Mouse (Mus musculus) urinary bladder, postnatal 10 days (tissue): ENCODE data around the gene Ms4a10.

Experiments
- DNase-seq: peaks from one replicate; pipeline ENCODE4 v3.0.0; 2022; ENCODE audit warnings: low spot score

Gene Ms4a10

DNA sequence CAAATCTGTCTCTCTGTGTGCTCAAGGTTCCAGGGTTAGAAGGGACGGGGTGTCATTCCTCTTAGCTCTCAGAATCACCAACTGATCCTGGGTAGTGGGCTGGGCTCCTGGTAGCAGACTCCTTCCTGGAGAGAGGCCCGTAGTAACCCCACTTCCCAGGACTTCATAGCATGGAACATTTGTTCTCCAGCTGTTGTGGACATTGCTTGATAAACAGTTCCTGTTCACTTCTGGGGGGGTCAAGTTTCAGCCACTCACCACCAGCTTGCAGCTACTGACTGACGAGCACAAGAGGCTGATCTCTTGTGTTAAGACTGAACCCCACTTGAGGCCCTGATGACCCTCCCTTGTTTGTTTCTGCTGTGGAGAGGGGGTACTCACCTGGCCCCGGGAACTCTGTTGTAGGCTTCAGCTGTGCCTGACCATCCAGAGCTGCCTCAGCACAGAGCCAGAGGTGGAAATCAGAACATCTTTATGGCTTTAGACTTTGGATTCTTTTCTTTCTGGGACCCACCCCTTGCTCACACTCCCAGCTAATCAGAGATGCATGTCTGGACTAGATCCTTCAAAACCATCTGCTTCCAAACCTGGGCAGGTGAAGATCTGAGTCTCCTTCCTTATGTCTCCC is at the start of gene Ms4a10:
Ms4a10 (minus strand) TSS at position 433 of the 628 bp plus-strand sequence.
- DNase-seq = no peak

GRCm38 (mm10) chr19:11022382-11022781 is 47.9 kb upstream of the Ms4a10 start:
- DNase-seq = no peak

DNA sequence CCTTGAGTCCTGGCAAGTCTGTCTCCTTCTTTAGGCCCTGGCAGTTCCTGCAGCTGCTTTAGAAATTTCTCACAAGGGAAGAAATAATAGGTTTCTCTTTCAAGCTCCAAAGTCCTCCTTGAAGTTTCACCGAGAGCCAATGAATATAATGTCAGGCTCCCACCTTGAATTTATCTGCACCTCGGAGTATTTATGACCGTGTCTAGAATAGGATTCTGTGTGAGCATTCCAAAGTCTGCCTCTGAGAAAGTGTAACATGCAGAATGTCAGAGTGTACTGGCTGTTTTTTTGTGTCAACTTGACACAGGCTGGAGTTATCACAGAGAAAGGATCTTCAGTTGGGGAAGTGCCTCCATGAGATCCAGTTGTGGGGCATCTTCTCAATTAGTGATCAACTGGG is 43.4 kb upstream of the Ms4a10 start, which contains the start of gene Ms4a18:
Ms4a18 (minus strand) TSS at position 141 of the 400 bp plus-strand sequence.
- no peak for DNase-seq

- DNase-seq = no peak
Measured at GRCm38 (mm10) chr19:11017251-11017650, 42.8 kb upstream of the Ms4a10 start.

- DNase-seq = no peak
Measured at GRCm38 (mm10) chr19:11015998-11016397, 41.5 kb upstream of the Ms4a10 start.

DNA sequence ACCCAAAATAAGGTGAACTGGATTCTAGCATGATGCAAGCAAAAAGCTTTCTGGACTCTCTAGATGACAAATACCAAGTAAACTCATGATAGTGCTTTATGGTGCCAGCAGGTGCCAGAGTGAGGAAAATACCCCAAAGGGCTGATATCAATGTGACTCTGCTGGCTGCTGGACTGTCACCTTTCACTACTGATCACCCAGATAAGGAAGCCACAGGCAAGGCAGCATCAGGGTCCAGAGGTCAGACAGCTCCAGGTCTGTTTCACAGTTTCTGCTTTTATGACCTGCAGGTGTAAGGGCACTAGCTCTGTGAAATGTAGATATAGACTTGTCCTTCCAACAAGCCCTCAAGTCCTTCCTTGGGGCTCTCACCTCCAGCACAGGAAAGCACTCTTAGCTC is 41.0 kb upstream of the Ms4a10 start:
- DNase-seq = no peak

- no peak for DNase-seq
Measured at GRCm38 (mm10) chr19:10993150-10993549, 18.7 kb upstream of the Ms4a10 start, which contains the start of gene Ms4a15. Gene Ms4a15 (minus strand): TSS chr19:10993250.

DNA sequence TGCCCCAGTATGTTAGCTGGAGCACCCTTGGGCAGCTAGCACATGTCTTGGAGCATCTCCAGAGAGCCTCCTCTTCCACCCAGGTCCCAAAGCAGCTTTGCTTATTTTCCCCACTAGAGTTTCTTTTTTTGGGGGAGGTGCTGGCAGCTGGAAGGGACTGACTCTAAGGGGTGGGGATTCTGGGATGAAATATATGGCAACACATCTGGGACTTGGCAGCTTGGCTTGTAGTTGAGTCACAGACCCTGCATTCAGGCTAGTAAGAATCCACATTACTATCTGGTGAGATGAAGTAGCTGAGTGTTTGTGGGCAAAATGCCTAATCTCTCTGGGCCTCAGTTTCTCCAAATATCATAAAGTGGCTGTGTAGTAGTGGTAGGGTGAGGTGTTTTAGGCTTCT is 17.4 kb upstream of the Ms4a10 start:
- no peak for DNase-seq

- DNase-seq = no peak
Measured at GRCm38 (mm10) chr19:10990751-10991150, 16.3 kb upstream of the Ms4a10 start.

- DNase-seq = no peak
Measured at GRCm38 (mm10) chr19:10988563-10988962, 14.1 kb upstream of the Ms4a10 start.

DNA sequence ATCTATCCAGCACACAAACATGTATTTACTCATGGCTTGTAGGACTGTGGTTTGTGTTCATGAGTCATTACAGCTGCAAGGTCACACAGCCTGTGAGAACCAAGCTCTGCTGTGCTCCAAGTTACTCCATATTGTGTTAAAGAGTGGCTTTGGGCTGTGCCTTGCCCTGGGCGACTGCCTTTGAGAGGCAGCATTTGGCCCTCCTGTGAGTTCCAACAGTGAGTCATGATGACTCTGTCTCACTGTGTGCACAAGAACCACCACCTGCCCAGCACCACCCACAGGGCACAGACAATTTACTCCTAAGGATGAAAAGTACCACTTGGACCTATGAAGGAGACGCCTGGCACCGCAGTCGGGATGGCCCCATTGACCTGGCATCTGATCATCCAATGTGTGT is 11.4 kb upstream of the Ms4a10 start:
- no peak for DNase-seq

GRCm38 (mm10) chr19:10984551-10984950 is 10.1 kb upstream of the Ms4a10 start:
- no peak for DNase-seq

- DNase-seq = no peak
Measured at GRCm38 (mm10) chr19:10983146-10983545, 8.7 kb upstream of the Ms4a10 start.

DNA sequence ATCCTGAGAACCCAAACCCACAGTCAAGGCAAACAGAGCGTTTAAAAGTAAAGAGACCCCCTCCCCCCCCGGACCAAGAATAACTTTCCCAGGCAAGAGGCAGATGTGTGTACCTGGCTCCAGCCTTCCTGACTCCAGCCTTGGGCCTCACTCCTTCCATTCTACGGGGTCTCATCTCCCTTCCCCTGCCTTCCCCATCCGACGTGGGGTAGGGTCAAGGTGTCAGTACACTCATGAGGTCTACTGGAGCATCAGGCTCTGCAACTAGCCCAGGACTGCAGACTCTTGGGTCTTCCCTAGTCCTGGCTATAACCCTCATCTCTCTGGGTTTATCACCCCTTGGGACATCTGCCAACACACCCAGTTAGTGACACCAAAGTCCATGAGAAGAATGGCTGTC is 5.7 kb upstream of the Ms4a10 start:
- DNase-seq = no peak

DNA sequence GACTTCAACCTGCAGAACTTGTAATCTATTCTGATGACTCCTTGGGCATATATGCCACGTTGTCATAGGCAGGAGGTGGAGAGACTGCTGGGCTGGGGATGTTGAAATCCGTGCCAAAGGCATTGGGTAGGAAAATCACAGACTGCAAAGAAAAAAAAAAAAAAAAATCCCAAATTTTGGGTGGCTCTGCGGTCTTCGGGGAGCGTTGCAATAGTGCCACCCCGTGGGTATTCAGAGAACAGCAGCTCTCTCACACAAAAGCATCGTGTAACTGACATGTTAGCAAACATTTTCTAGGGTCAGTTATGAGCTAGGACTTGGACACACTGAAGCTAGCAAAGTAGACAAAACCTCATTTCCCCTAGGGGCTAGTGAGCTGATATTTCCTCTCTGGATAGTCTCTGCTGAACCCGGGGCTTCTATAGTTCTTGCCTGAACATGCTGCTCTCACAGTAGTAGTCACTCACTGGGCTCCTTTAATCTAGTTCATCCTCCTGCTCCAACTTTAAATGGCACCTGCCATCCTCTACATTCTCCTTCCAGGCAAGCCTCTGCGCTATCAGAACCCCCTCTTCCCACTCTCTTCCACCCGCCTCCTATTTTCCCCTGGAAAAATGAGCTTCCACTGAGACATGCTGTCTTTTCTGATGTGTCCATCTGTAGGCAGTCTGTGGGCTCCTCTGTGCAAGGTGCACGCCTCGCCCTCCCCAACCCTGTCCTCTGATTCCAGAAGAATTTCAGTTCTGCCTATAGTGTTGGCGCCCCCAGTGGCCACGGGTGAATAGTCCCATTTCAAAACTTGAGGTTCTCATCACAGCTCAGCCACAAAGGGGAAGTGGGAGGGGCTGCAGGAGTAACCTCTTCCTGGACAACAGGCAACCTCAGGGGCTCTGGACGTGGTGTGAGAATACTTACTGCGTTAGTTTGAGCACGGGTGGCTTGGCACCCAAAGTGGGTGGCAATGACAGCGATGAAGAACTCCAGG is 5.0 kb upstream of the Ms4a10 start:
- no peak for DNase-seq

- DNase-seq = no peak
Measured at GRCm38 (mm10) chr19:10976318-10976717, 1.8 kb upstream of the Ms4a10 start.

- no peak for DNase-seq
Measured at GRCm38 (mm10) chr19:10975187-10975586, 717 bp upstream of the Ms4a10 start.

- DNase-seq = no peak
Measured at GRCm38 (mm10) chr19:10973187-10973586, 1.3 kb downstream of the Ms4a10 start.

GRCm38 (mm10) chr19:10972660-10973059 is 1.8 kb downstream of the Ms4a10 start:
- no peak for DNase-seq

- no peak for DNase-seq
Measured at GRCm38 (mm10) chr19:10970457-10970856, 4.0 kb downstream of the Ms4a10 start.

DNA sequence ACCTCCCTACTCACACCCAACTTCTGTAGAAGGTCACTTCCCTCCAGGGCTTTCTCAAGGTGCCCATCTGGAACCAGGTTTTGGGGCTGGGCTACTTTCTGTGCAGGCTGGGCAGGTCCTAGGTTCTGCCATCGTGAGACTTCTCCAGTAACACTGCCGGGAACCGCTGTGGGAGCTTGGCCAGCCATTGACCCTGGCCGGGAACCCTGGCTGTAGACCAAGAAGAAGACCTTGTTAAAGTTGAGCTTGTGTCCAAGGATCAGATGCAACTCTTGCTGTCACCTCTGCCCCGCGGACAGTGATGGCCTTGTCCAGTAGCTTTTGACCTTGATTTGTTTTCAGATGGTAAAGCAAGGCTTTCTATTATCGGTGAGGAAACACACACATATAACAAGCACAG is 5.9 kb downstream of the Ms4a10 start:
- DNase-seq = no peak

DNA sequence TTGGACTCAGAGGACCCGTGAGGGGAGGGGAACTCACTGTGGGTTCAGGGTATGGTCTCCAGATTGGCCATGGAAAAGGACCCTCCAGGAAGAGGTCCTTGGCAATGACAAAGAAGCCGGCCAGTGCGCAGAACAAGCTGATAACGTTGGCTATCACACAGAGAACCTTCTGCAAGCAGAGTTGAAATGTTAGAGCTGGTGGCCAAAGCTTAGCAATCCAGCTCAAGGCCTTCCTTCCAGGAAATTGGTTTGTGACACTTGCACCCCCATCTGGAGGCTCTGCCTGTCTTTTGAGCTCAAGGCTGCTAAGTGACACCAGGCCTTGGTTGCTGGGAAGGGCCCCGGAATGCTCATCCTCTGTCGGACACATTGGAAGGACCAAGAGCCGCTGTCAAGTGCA is 8.7 kb downstream of the Ms4a10 start:
- no peak for DNase-seq

- DNase-seq = no peak
Measured at GRCm38 (mm10) chr19:10959978-10960346, 14.5 kb downstream of the Ms4a10 start.
